Mouse (Mus musculus) heart, embryonic 12.5 days (tissue): ENCODE measurements around the gene Ap3m1. TPM values are rescaled to one million over a fixed set of nuclear protein-coding genes. Genes with fewer than 3 reads are reported as not detected.
A peak's percentile ranks its signal among the peaks of the same experiment; 100 is the strongest.

Experiments used
- ATAC-seq: fragments of 200-750 bp; cut with Nextera tagmentation; 2 replicates; pipeline ENCODE4 v1.8.0; 2017; ENCODE audit warnings: moderate TSS enrichment, moderate library complexity; ENCODE audit not compliant: insufficient number of reproducible peaks, low FRiP score
- H3K27ac ChIP-seq: fragments of 300-500 bp; sonication (generic); 2 replicates; pipeline ENCODE4 v1.5.1; 2016; ENCODE audit warnings: mild to moderate bottlenecking, moderate library complexity; ENCODE audit not compliant: poor library complexity, severe bottlenecking
- H3K27me3 ChIP-seq: fragments of 300-500 bp; sonication (generic); replicated peaks from 2 replicates; pipeline ENCODE4 v1.6.1; 2016; ENCODE audit warnings: mild to moderate bottlenecking, moderate library complexity
- H3K36me3 ChIP-seq: fragments of 300-500 bp; sonication (generic); 2 replicates; pipeline ENCODE4 v1.6.1; 2016; ENCODE audit warnings: mild to moderate bottlenecking, moderate library complexity
- H3K4me1 ChIP-seq: fragments of 300-500 bp; sonication (generic); replicated peaks from 2 replicates; pipeline ENCODE4 v1.6.1; 2016; ENCODE audit warnings: mild to moderate bottlenecking
- H3K4me2 ChIP-seq: fragments of 300-500 bp; sonication (generic); 2 replicates; pipeline ENCODE4 v1.6.1; 2016; ENCODE audit warnings: mild to moderate bottlenecking, moderate library complexity
- H3K4me3 ChIP-seq: fragments of 300-500 bp; sonication (generic); 2 replicates; pipeline ENCODE4 v1.5.1; 2016; ENCODE audit warnings: mild to moderate bottlenecking
- H3K9ac ChIP-seq: fragments of 300-500 bp; sonication (generic); 2 replicates; pipeline ENCODE4 v1.6.1; 2016; ENCODE audit warnings: mild to moderate bottlenecking, moderate library complexity
- H3K9me3 ChIP-seq: fragments of 300-500 bp; sonication (generic); replicated peaks from 2 replicates; pipeline ENCODE4 v1.6.1; 2016; ENCODE audit warnings: mild to moderate bottlenecking, moderate library complexity
- WGBS: fragments of 180-500 bp; shearing (Covaris S2); methylation state at CpG from one replicate; pipeline ENCODE4 v1.1.7; 2016; 5-methylcytosine and 5-hydroxymethylcytosine counted together
- polyA plus RNA-seq: library from polyadenylated mRNA; unstranded; fragments of >200 nt; fragmentation: Nextera tagmentation; extraction: Ambion mirVana; gene quantifications from 2 replicates; pipeline ENCODE4 v1.2.1, GENCODE M21; 2016

The Ap3m1 gene
- polyA plus RNA-seq, 1 experiment from 2014 or later = 71.5 TPM

DNA sequence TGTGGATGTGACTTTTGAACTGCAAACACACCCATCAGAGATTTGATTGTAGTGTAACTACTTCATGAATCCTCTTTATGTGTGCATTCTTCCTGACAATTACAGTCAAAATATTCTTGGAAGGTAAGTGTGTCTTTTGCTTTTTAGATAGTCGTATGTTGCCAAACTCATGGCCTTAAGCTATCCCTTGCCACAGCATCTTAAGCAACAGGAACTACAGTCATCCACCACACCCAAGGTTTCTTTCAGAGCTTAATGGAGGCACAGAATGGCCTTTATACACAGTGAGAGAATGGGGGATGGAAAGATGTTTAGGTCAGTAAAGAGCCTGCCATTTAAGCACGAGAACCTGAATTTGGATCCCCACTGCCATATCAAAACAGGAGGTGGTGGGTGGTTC is 4.5 kb downstream of the Ap3m1 start:
- Histone ChIP-seq H3K4me2 (no peak overlapping the region), H3K27ac (no peak overlapping the region), H3K36me3 (peaks cover 7% of the 10 kb centered on the region), H3K9ac (no peak overlapping the region), H3K27me3 (no peaks in the 10 kb centered on the region), H3K4me1 (peaks cover 19% of the 10 kb centered on the region), H3K9me3 (no peaks in the 10 kb centered on the region), H3K4me3 (no peak overlapping the region)
- no peak for ATAC-seq
- WGBS = 73% methylated on average over 2 of the region's 2 CpGs

DNA sequence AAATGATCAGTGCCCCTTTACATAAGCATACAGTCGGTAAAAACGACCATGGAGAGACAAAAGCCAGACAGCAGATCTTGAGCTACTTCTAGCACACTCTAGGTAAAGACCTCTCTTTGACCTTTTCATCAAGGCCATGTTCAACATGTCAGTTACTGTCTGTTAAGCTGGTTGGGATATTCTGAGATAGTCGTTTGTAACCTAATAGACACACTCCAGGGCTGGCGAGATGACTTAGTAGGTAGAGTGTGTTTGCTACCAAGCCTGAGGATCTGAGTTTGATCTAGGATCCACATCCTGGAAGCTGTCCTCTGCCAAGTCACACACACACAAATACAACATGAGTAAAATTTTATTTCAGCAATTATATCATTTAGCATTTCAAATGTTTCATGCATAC is 12.7 kb downstream of the Ap3m1 start:
- Histone ChIP-seq H3K27me3 (no peaks in the 10 kb centered on the region), H3K36me3 (peaks cover 42% of the 10 kb centered on the region), H3K4me2 (no peak overlapping the region), H3K4me3 (no peak overlapping the region), H3K4me1 (peaks cover 11% of the 10 kb centered on the region; the same call in 1 of the 2 replicates), H3K9ac (no peak overlapping the region), H3K9me3 (no peaks in the 10 kb centered on the region), H3K27ac (no peak overlapping the region)
- 45% methylated on average over 4 of the region's 4 CpGs for WGBS
- no peak for ATAC-seq

DNA sequence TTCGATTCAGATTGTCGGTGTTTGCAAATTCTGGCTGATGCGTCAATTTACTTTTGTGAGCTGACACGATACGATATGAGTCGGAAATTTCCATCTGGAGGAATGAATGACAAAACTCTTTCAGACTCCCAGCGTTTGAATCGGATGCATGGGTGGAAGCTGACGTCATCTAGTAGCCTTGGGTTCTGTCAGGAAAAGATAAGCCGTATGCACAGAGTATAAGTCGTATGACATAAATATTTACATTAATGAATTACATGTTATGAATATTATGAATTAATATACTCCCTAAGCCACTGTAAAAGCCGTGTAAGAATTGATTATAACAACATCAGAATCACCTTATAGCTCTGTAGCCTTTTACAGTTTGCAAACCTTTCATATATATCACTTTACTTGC is 13.2 kb downstream of the Ap3m1 start:
- Histone ChIP-seq H3K9ac (no peak overlapping the region), H3K4me2 (no peak overlapping the region), H3K4me1 (peaks cover 11% of the 10 kb centered on the region; the same call in 1 of the 2 replicates), H3K27me3 (no peaks in the 10 kb centered on the region), H3K27ac (no peak overlapping the region), H3K36me3 (peaks cover 43% of the 10 kb centered on the region), H3K9me3 (no peaks in the 10 kb centered on the region), H3K4me3 (no peak overlapping the region)
- 68% methylated on average over 12 of the region's 12 CpGs for WGBS
- no peak for ATAC-seq

DNA sequence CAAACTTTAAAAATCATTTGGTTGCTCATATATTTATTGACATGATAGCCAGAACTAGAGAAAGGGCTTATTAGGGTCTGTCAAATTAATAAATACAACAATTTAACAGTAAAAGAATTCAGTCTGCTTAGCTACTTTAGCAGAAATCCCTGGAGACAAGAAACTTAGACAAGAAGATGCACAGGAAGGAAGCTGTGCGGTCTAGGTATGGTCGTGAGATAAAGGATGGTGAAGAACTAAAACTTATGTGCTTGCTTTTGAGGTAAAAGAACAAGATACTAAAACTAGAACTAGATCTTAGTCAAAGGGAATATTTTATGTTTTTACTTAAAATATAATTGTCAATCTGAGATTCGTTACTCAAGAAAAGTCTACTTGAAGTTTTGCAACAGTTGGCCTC is 17.5 kb downstream of the Ap3m1 start:
- 85% methylated on average over 3 of the region's 3 CpGs for WGBS
- no peaks in the 10 kb centered on the region for H3K9me3 ChIP-seq
- ATAC-seq = no peak
- H3K9ac ChIP-seq = no peak overlapping the region
- peaks cover 72% of the 10 kb centered on the region for H3K36me3 ChIP-seq
- H3K27me3 ChIP-seq = no peaks in the 10 kb centered on the region
- no peak overlapping the region for H3K27ac ChIP-seq
- no peak overlapping the region for H3K4me3 ChIP-seq
- no peak overlapping the region for H3K4me2 ChIP-seq
- peaks cover 13% of the 10 kb centered on the region for H3K4me1 ChIP-seq

DNA sequence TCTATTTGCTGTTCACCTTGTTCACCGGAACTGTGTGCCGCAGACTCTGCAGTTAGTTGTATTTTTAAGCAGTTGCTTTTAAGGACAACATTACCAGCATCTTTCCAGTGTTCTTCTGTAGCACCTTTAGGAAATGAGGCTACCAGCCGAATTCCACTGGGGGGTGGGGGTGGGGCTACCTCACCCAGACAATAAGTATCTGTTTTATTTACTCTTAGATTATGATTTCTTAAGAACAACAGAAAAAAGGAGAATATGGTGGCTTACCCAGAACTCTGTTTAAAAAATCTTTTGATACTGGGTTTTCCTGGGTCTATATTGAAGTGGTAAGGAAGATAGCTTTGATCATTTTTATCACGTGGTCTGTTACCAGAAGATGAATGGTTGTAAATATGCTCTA is 18.0 kb downstream of the Ap3m1 start:
- no peak overlapping the region for H3K27ac ChIP-seq

DNA sequence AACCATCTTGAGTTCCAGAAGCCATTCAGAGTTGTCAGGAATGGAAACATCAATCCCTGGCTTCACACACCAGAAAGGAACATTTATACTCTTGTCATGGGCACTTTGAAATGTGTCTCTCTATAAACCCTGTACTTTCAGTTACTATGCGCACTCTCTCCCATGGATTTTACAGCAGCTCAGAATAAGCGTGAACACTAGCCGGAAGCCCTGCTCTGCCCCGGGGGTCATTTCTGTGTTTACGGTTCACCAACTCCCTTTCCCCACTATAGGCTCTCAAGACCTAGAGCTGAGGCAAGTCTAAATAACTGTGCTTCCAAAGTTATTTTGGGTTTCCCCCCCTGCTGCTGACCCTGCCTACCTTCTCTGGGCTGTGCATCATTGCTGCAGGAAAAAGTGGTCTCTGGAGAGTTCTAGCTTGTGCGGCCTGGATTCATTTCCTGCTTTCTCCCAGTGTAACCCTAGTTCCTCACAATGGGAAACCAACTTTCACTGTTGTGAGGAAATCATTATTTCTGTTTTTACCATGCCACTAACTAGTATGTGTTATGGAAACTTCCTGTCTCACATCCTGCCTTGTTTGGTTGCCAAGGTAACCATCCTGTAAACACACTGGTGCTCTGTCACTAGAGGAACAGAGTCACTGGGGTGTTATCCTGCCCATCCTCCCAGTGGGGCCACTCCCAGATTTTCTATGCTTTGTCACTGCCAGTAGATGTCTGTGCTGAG is 20.4 kb downstream of the Ap3m1 start:
- peaks cover 16% of the 10 kb centered on the region for H3K4me1 ChIP-seq
- WGBS = 70% methylated on average over 6 of the region's 6 CpGs

More for the DNA sequence above, 18.0 kb downstream of the Ap3m1 start:
- no peaks in the 10 kb centered on the region for H3K9me3 ChIP-seq
- H3K4me3 ChIP-seq = no peak overlapping the region
- peaks cover 8% of the 10 kb centered on the region for H3K4me1 ChIP-seq
- no peak for ATAC-seq
- no peak overlapping the region for H3K4me2 ChIP-seq
- no peaks in the 10 kb centered on the region for H3K27me3 ChIP-seq
- WGBS = 89% methylated on average over 4 of the region's 4 CpGs
- peaks cover 72% of the 10 kb centered on the region for H3K36me3 ChIP-seq
- H3K9ac ChIP-seq = no peak overlapping the region

DNA sequence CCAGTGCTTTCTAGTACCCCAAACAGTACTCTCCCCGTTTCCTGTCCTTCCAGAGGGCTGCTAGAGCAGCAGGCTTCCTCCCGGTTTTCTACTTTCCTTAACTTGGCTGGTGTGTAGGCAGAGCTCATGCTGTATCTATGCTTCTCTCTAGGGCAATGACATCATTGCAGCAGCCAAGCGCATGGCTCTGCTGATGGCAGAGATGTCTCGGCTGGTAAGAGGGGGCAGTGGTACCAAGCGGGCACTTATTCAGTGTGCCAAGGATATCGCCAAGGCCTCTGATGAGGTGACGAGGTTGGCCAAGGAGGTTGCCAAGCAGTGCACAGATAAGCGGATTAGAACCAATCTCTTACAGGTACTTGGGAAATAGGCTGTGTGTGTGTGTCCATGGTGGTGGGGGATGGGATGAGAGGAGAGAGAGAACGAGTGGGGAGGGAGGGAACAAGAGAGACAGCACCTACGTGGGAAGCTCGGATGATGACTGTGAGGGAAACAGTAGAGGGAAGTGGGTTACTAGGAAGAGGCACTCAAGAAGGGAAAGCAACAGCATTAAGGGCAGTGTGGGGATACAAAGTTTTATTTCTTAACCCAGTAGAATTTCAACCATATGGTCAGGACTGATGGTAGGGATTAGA is 23.2 kb downstream of the Ap3m1 start:
- ATAC-seq = no peak
- H3K9me3 ChIP-seq = no peaks in the 10 kb centered on the region
- 64% methylated on average over 11 of the region's 11 CpGs for WGBS
- H3K27ac ChIP-seq = no peak overlapping the region
- H3K27me3 ChIP-seq = no peaks in the 10 kb centered on the region
- peaks cover 16% of the 10 kb centered on the region for H3K4me1 ChIP-seq
- no peak overlapping the region for H3K9ac ChIP-seq
- H3K36me3 ChIP-seq = peaks cover 80% of the 10 kb centered on the region
- H3K4me2 ChIP-seq = no peak overlapping the region
- no peak overlapping the region for H3K4me3 ChIP-seq

More for the DNA sequence above, 20.4 kb downstream of the Ap3m1 start:
- Histone ChIP-seq H3K4me2 (no peak overlapping the region), H3K9me3 (no peaks in the 10 kb centered on the region), H3K27ac (peak overlapping the region; percentile 41), H3K9ac (no peak overlapping the region), H3K27me3 (no peaks in the 10 kb centered on the region), H3K36me3 (peaks cover 74% of the 10 kb centered on the region), H3K4me3 (no peak overlapping the region)
- ATAC-seq = peak; percentile 74

DNA sequence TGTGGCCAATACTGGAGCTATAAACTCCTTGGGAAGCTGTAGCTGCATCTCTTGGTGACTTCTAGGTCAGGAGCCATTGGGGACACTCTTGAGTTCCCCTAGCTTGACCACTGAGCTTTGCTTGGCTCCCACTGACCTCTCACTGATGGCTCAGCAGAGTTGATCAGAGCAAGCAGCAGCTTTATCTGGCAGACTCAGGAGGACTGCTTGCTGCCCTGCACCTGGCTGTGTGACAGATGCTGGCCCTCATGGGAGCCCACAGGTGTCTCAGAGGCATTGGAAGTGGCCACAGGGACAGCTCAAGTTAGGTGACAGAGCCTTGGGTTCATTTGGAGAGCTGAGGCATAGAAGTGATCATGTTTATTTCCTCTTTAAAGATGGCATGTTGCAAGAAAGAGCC is 24.8 kb downstream of the Ap3m1 start:
- Histone ChIP-seq H3K9me3 (no peaks in the 10 kb centered on the region), H3K27me3 (no peaks in the 10 kb centered on the region), H3K4me2 (no peak overlapping the region), H3K9ac (no peak overlapping the region), H3K4me1 (peaks cover 16% of the 10 kb centered on the region), H3K27ac (no peak overlapping the region), H3K36me3 (peaks cover 87% of the 10 kb centered on the region), H3K4me3 (no peak overlapping the region)
- no peak for ATAC-seq

DNA sequence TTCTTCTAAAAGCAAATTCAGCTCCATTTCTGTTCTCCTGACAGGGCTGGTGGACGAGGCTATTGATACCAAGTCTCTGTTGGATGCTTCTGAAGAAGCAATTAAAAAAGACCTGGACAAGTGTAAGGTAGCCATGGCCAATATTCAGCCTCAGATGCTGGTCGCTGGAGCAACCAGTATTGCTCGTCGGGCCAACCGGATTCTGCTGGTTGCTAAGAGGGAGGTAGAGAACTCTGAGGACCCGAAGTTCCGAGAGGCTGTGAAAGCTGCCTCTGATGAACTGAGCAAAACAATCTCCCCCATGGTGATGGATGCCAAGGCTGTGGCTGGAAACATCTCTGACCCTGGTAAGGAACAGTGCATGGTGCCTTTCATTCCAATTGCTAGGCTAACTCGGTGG is 31.9 kb downstream of the Ap3m1 start:
- Histone ChIP-seq H3K4me3 (no peak overlapping the region), H3K27ac (no peak overlapping the region), H3K27me3 (no peaks in the 10 kb centered on the region), H3K9me3 (no peaks in the 10 kb centered on the region), H3K4me1 (no peaks in the 10 kb centered on the region; the same call in 1 of the 2 replicates), H3K9ac (no peak overlapping the region), H3K4me2 (no peak overlapping the region), H3K36me3 (peaks cover 85% of the 10 kb centered on the region)
- WGBS = 90% methylated on average over 8 of the region's 8 CpGs
- no peak for ATAC-seq

DNA sequence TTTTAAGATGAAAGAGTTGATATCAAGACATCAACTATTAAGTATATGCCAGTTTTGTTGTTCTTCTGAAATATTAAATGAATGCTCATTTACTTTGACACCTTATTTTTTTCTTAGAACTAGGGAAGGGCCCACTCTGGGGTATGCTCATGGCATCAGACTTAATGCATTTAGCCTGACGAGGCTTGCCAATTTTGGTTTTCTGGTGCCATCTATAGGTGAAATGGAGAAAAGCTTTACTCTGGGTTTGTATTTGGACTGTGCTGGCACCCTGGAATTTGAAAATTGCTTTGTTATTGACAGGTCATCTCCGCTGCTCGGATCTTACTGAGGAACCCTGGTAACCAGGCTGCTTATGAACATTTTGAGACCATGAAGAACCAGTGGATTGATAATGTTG is 33.3 kb downstream of the Ap3m1 start:
- H3K27me3 ChIP-seq = no peaks in the 10 kb centered on the region
- WGBS = 53% methylated on average over 3 of the region's 3 CpGs
- no peak overlapping the region for H3K9ac ChIP-seq
- H3K4me3 ChIP-seq = no peak overlapping the region
- no peak overlapping the region for H3K27ac ChIP-seq
- peaks cover 81% of the 10 kb centered on the region for H3K36me3 ChIP-seq
- H3K4me1 ChIP-seq = no peaks in the 10 kb centered on the region; the same call in 1 of the 2 replicates
- no peak overlapping the region for H3K4me2 ChIP-seq
- no peaks in the 10 kb centered on the region for H3K9me3 ChIP-seq
- 0 out of 2 replicates have a peak, but pooled peaks have one; percentile 36 for ATAC-seq

DNA sequence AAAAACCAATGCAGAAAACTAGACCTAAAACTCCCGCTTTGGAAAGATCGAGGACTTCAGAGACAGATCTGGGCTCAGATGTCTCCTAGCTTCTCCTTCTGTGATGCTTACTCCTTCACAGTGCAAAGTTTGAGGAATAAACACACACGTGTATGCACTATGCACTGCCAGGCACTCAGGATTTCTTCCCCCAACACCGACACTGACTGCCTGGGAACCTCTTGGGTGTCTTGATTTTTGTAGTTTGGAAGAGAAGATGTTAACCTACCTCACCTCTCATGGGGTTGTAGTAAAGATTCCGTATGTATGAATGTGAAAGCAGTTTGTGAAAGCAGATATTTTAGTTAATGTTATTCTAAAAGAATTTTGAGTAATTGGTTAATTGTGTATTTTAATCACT is 34.4 kb downstream of the Ap3m1 start:
- Histone ChIP-seq H3K4me3 (no peak overlapping the region), H3K27ac (no peak overlapping the region), H3K9me3 (no peaks in the 10 kb centered on the region), H3K36me3 (peaks cover 83% of the 10 kb centered on the region), H3K4me1 (no peaks in the 10 kb centered on the region; the same call in 1 of the 2 replicates), H3K9ac (no peak overlapping the region), H3K27me3 (no peaks in the 10 kb centered on the region), H3K4me2 (no peak overlapping the region)
- no peak for ATAC-seq
- 86% methylated on average over 5 of the region's 5 CpGs for WGBS
